Mouse (Mus musculus): ENCODE measurements around the gene Rnf126.

- TF ChIP-seq POLR2A (IDR thresholded peaks at IDR 0.05; ENCODE audit: insufficient read depth, low read length) (no peak), CTCF (IDR thresholded peaks at IDR 0.05; ENCODE audit: low read depth, low read length) (no peak), EP300 (IDR thresholded peaks at IDR 0.05; ENCODE audit: insufficient read depth, low read depth, low read length) (no peak)
Observed at GRCm38 (mm10) chr10:79755854-79756253, 10.9 kb downstream of the Rnf126 start.
